Mouse (Mus musculus): ENCODE measurements around the gene Pcnx3. TPM values are rescaled to one million over a fixed set of nuclear protein-coding genes. Genes with fewer than 3 reads are reported as not detected.

The Pcnx3 gene
- polyA plus RNA-seq, 1 experiment from 2014 or later, result 9.1 TPM

DNA sequence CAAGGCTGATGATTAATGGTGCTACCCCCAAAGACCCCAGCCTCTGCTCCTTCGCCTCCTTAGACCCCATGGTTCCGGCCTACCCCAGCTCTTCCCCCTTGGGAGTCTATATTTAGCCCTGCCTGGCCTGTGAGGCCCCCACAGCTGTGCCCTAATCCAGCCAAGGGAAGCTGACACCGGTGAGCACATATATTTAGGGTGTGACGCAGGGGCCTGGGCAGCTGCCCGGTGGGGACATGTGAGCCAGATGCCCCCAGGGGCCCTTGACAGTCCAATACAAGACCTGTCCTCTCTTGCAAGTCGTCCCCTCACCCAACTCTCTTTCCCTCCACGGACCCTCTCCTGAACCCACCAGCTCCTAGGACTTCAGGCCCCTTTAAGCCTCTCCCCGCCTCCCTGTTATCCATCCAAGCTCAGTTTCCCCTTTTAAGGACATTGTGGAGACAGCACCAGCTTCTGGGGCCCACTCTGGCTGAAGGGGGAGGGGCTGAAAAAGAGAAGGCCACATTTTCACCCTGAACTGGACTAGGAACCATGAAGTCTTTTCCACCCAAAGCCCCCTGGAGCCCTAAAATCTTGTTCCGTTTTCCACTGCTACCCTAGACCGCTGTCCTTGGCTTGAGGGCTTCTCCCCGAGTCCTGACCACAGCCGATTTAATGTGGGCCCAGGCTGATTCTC is 36.5 kb upstream of the Pcnx3 start:
- Histone ChIP-seq H3K9me3 (replicated peaks) (no peaks in the 10 kb centered on the region), H3K27ac (peak overlapping the region; percentile 99), H3K4me2 (peak overlapping the region; percentile 91), H3K4me3 (replicated peaks) (peak overlapping the region; percentile 99), H3K36me3 (peaks cover 51% of the 10 kb centered on the region), H3K27me3 (no peaks in the 10 kb centered on the region), H3K4me1 (replicated peaks) (peaks cover 84% of the 10 kb centered on the region), H3K9ac (peak overlapping the region; percentile 100)
- peak; percentile 38 for DNase-seq
- peak; percentile 7 for ATAC-seq (ENCODE audit: low read depth)
- 7% methylated on average over 12 of the region's 12 CpGs for WGBS (ENCODE audit: insufficient replicate concordance)

DNA sequence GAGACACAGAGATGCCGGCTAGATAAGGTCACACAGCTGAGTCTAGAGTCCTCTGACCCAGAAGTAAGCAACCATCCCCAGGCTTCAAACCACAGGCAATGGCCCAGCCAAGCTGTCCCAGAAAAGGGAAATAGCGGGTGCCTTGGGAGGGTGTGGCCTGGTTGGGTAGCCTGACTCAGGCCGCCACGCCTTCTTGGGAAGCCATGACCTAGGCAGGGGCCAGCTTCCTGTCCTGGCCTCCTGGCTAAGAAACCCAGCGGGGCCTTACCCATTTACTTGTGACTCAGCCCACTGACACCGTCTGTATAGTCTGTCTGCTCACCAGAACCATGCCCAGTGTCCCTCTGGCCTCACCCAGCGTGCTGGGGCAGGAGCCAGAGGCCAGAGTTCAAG is 35.8 kb upstream of the Pcnx3 start:
- ATAC-seq (ENCODE audit: low read depth) (peak; percentile 64), DNase-seq (peak; percentile 84)
- 14% methylated on average over 7 of the region's 7 CpGs for WGBS (ENCODE audit: insufficient replicate concordance)
- Histone ChIP-seq H3K4me1 (replicated peaks) (peaks cover 84% of the 10 kb centered on the region), H3K36me3 (peaks cover 54% of the 10 kb centered on the region), H3K9ac (peak overlapping the region; percentile 100), H3K27me3 (no peaks in the 10 kb centered on the region), H3K4me2 (peak overlapping the region; percentile 91), H3K9me3 (replicated peaks) (no peaks in the 10 kb centered on the region), H3K4me3 (replicated peaks) (peak overlapping the region; percentile 99), H3K27ac (peak overlapping the region; percentile 99)

DNA sequence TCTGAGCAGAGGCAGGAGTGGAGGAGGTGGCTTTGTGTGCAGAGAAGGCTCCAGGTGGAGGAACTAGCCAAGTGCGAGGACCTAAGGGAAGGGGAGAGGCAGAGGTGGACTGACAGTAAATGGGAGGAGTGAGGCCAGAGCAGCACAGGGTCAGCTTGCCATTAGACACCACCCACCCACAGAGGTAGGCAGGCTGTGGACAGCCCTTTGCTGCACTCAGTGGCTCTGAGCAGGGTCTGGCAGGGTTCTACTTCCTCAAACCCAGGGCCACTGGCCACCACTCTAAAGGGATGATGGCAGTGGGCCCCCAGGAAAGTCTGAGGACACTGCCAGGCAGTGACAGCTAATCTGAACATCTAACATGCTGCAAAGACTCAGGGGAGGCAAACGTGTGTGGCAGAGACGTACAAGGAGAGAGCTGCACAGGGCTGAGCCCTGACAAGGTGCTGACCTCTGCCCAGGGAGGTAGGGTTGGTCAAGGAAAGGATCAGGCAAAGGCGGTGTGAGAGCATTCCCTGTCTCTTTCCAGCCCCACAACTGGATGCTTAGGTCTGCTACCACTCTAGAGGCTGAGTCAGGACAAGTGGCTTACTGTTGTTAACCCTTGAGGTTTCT is 35.3 kb upstream of the Pcnx3 start:
- DNase-seq (peak; percentile 31), ATAC-seq (ENCODE audit: low read depth) (no peak)
- H3K9ac ChIP-seq, result peak overlapping the region; percentile 100
- H3K4me1 ChIP-seq (replicated peaks), result peaks cover 86% of the 10 kb centered on the region
- H3K27me3 ChIP-seq, result no peaks in the 10 kb centered on the region
- peak overlapping the region; percentile 99 for H3K27ac ChIP-seq
- peaks cover 59% of the 10 kb centered on the region for H3K36me3 ChIP-seq
- H3K4me3 ChIP-seq (replicated peaks), result peak overlapping the region; percentile 99
- no peaks in the 10 kb centered on the region for H3K9me3 ChIP-seq (replicated peaks)
- WGBS (ENCODE audit: insufficient replicate concordance), result 24% methylated on average over 4 of the region's 4 CpGs
- peak overlapping the region; percentile 91 for H3K4me2 ChIP-seq

DNA sequence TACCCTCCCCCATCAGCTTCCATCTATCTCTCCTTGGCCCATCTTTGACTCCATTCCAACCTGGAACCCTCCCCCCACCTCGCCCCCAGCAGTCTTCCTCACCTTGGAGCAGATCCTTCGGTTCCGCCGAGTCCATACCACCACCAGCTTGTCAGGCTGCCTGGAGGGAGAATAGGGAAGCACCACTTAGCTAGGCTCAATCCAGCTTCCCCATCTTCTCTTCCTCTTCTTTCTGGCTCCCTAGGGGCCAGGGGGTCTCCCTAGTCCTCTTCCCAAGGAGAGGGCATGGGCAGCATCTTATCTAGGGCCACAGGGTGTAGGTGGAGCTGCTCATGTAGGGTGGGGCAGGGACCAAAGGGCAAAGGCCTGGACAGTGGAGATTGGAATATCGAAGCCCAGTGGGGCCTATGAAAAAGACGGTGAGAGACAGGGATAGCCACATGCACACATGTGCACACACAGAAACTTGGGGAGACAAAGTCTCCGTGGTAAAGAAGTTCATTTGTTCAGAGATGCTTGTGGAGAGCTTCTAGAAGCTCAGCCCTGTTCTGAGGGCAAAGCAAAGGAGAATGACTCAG is 34.2 kb upstream of the Pcnx3 start:
- H3K36me3 ChIP-seq, result peaks cover 65% of the 10 kb centered on the region
- H3K4me2 ChIP-seq, result peak overlapping the region; percentile 91
- peak overlapping the region; percentile 99 for H3K27ac ChIP-seq
- H3K9ac ChIP-seq, result peak overlapping the region; percentile 100
- peak overlapping the region; percentile 99 for H3K4me3 ChIP-seq (replicated peaks)
- 41% methylated on average over 7 of the region's 7 CpGs for WGBS (ENCODE audit: insufficient replicate concordance)
- no peaks in the 10 kb centered on the region for H3K9me3 ChIP-seq (replicated peaks)
- peaks cover 86% of the 10 kb centered on the region for H3K4me1 ChIP-seq (replicated peaks)
- peak; percentile 77 for DNase-seq
- peak; percentile 77 for ATAC-seq (ENCODE audit: low read depth)
- H3K27me3 ChIP-seq, result no peaks in the 10 kb centered on the region

DNA sequence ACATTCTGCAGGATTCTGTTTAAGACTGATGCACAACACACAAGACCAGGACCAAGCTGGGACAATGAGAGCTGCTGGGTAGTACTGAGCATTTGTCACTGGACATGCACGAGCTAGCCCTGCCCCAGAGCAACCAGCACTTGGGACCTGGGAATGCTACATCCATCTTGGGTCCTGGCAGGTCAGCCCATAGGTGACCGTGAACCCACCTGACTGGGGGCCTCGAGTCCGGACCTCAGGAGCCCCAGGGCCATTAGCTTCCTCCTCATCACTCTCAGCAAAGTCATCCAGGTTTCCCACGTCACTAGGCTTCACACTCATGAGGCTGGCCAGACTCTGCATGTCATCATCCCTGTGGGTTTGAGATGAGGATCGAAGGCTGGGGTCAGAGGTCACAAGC is 32.5 kb upstream of the Pcnx3 start:
- Histone ChIP-seq H3K4me3 (replicated peaks) (peak overlapping the region; percentile 18), H3K4me2 (peak overlapping the region; percentile 91), H3K9me3 (replicated peaks) (no peaks in the 10 kb centered on the region), H3K27me3 (no peaks in the 10 kb centered on the region), H3K9ac (peak overlapping the region; percentile 100; the same call in 1 of the 2 replicates), H3K4me1 (replicated peaks) (peaks cover 88% of the 10 kb centered on the region), H3K36me3 (peaks cover 82% of the 10 kb centered on the region), H3K27ac (peak overlapping the region; percentile 99)
- DNase-seq (no peak), ATAC-seq (ENCODE audit: low read depth) (no peak)
- WGBS (ENCODE audit: insufficient replicate concordance), result 89% methylated on average over 6 of the region's 6 CpGs

DNA sequence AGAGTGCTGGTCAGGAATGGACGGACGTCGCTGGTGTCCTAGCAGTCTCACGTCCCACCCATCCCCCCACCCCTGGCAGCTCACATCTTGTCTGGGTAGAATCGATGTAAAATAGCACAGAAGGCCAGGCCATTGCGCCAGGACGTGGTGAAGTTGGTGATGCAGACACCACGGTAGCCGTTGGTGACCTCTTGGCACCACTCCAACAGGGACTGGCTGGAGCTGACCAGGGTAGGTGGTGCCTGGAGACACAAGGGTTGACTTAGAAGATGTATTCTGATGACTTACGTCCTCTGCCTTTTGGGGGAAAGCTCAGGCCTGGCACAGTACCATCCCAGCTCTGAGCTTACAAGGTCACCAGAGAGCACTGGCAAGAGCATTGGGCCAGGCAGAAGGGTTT is 28.2 kb upstream of the Pcnx3 start:
- 77% methylated on average over 10 of the region's 10 CpGs for whole genome bisulfite sequencing (ENCODE audit: insufficient replicate concordance)
- H3K4me3 ChIP-seq (replicated peaks), result 0 out of 2 replicates have a peak overlapping the region, but pooled peaks have one; percentile 2
- H3K9ac ChIP-seq, result no peak overlapping the region
- no peak for ATAC-seq (ENCODE audit: low read depth)
- peaks cover 100% of the 10 kb centered on the region for H3K36me3 ChIP-seq
- H3K4me1 ChIP-seq (replicated peaks), result peaks cover 100% of the 10 kb centered on the region
- H3K9me3 ChIP-seq (replicated peaks), result no peaks in the 10 kb centered on the region
- peak overlapping the region; percentile 99; the same call in 1 of the 2 replicates for H3K27ac ChIP-seq
- no peaks in the 10 kb centered on the region for H3K27me3 ChIP-seq
- H3K4me2 ChIP-seq, result peak overlapping the region; percentile 36; the same call in 1 of the 2 replicates
- no peak for DNase-seq

DNA sequence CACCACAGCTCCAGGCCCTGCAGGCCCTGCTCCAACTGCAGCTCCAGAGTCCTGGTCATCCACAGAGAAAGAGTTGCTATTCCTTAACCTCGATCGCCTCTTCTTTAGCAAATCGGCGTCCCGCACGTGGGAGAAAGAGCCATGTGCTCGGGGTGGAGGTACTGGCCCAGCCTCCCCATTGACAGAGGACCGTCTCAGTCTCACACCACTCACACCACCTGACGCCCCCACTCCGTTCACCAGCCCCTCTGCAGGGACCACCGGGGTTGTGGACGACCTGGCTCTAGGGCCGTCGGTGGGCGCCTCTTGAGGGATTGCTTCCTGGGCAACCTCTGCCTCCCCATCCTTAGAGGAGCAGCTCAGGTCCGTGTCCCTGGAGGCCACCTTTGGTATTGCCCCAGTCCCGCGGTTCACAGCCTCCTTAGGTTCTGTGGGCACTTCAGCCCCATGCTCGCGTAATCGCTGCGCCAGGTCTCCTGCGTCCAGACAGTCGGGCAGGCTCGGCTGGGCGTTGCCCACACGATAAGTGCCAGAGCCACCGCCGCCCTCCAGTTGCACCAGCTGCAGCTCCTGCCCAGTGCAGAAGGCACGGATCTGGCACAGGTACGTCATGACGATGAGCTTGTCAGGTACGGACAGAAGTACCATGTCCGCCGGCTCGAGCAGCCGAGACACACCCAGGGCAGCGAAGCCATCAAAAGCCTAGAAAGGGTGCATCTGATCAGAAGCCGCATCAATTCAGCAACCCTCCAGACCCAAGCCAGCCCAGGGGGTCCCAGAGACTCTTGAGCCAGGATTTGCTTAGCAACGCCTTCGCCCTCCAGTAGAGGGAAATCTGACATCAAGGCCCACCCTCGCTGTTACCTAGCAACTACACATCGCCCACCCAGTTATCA is 27.3 kb upstream of the Pcnx3 start:
- peaks cover 98% of the 10 kb centered on the region for H3K4me1 ChIP-seq (replicated peaks)
- H3K36me3 ChIP-seq, result peaks cover 100% of the 10 kb centered on the region
- WGBS (ENCODE audit: insufficient replicate concordance), result 77% methylated on average over 43 of the region's 43 CpGs
- H3K27ac ChIP-seq, result peak overlapping the region; percentile 59
- H3K4me3 ChIP-seq (replicated peaks), result peak overlapping the region; percentile 21; the same call in 1 of the 2 replicates
- H3K9me3 ChIP-seq (replicated peaks), result no peaks in the 10 kb centered on the region
- no peaks in the 10 kb centered on the region for H3K27me3 ChIP-seq
- ATAC-seq (ENCODE audit: low read depth) (peak; percentile 51), DNase-seq (no peak)
- peak overlapping the region; percentile 36 for H3K4me2 ChIP-seq
- H3K9ac ChIP-seq, result peak overlapping the region; percentile 6; the same call in 1 of the 2 replicates

DNA sequence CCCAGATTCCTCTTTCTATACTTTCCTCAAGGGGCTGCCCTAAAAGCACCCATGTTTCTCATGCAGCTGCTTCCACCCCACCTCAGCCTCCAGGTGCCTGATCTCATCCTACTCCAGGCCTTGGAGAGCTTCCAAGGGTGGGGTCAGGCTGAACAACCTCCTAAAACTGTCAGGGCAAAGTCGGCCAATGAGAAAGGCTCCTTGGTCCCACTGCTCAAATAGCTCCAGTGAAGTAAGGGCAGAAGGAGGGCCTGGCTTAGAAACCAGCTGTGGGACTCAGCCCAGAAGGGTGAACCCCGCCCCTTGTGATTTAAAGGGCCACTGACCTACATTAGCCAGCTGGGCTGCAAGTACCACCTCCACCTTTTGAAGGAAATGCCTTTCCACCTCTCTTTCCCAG is 25.0 kb upstream of the Pcnx3 start:
- DNase-seq (no peak), ATAC-seq (ENCODE audit: low read depth) (peak; percentile 52)
- WGBS (ENCODE audit: insufficient replicate concordance), result 34% methylated on average over 2 of the region's 2 CpGs
- Histone ChIP-seq H3K27me3 (no peaks in the 10 kb centered on the region), H3K9ac (peak overlapping the region; percentile 37), H3K4me3 (replicated peaks) (peak overlapping the region; percentile 18), H3K27ac (peak overlapping the region; percentile 59), H3K4me2 (peak overlapping the region; percentile 43), H3K4me1 (replicated peaks) (peaks cover 84% of the 10 kb centered on the region), H3K9me3 (replicated peaks) (no peaks in the 10 kb centered on the region), H3K36me3 (peaks cover 100% of the 10 kb centered on the region)

DNA sequence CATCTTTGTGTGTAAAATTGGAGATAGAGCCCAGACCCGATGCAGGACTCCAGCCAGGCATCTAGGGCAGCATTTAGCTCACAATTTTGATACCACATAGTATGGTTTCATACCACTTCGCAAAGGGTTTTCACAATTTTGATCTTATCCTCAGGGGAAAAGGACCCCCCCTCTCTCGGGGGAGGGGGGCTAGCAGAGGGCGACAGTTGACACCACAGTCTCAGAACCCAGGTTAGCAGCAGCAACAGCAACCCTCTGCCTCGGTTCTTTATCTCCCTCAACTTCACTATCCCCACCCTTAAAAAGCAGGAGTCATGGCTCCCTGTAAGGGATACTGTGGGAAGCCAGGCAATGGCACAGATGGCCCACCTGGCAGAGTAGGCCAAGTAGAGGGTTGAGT is 24.5 kb upstream of the Pcnx3 start:
- WGBS (ENCODE audit: insufficient replicate concordance), result 61% methylated on average over 5 of the region's 5 CpGs
- ATAC-seq (ENCODE audit: low read depth), result no peak
- peak overlapping the region; percentile 18 for H3K4me3 ChIP-seq (replicated peaks)

DNA sequence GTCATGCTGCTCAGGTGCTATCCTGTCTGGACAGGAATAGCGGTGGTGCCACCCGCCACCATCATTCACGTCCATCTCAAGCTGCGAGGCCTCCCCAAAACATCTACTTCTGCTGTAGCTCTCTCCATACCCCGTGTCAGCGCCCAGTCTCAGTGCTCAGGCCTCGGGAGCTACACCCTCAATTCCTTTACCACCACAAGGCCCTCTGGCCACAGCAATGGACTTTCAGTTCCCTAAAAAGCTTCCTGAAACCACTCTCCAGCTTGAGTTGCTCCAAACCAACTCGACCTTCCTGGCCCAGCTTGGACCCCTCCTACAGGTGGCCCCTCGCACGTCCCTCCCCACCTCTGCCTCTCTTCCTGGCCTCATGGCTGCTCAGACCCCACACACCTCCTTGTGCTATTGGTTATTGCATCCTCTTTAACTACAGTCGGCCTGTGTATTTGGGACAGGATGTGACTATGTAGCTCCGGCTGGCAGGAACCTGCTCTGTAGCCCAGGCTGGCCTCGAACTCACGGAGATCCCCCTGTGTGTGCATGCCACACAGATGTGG is 23.3 kb upstream of the Pcnx3 start:
- ATAC-seq (ENCODE audit: low read depth), result no peak
- Histone ChIP-seq H3K27ac (peak overlapping the region; percentile 15; the same call in 1 of the 2 replicates), H3K9me3 (replicated peaks) (no peaks in the 10 kb centered on the region), H3K4me1 (replicated peaks) (peaks cover 74% of the 10 kb centered on the region), H3K4me2 (no peak overlapping the region), H3K4me3 (replicated peaks) (no peak overlapping the region), H3K9ac (no peak overlapping the region; the same call in 1 of the 2 replicates), H3K36me3 (peaks cover 100% of the 10 kb centered on the region), H3K27me3 (no peaks in the 10 kb centered on the region)
- WGBS (ENCODE audit: insufficient replicate concordance), result 84% methylated on average over 14 of the region's 14 CpGs
- no peak for DNase-seq

More for the DNA sequence above, 24.5 kb upstream of the Pcnx3 start:
- peaks cover 100% of the 10 kb centered on the region for H3K36me3 ChIP-seq
- H3K9me3 ChIP-seq (replicated peaks), result no peaks in the 10 kb centered on the region
- no peak for DNase-seq
- no peaks in the 10 kb centered on the region for H3K27me3 ChIP-seq
- peak overlapping the region; percentile 43 for H3K4me2 ChIP-seq
- peak overlapping the region; percentile 59 for H3K27ac ChIP-seq
- H3K4me1 ChIP-seq (replicated peaks), result peaks cover 80% of the 10 kb centered on the region
- H3K9ac ChIP-seq, result peak overlapping the region; percentile 37
